Mouse (Mus musculus) C2C12 (cell line): ENCODE measurements around the gene Agpat1. TPM values are rescaled to one million over a fixed set of nuclear protein-coding genes. Genes with fewer than 3 reads are reported as not detected.

Experiments
- H3K27me3 ChIP-seq: one replicate; pipeline ENCODE4 v1.6.1; 2011; ENCODE audit not compliant: control insufficient read depth, insufficient read depth, insufficient read length
- H3K36me3 ChIP-seq: one replicate; pipeline ENCODE4 v1.6.1; 2011; ENCODE audit not compliant: control insufficient read depth, insufficient read depth
- H3K4me3 ChIP-seq: one replicate; pipeline ENCODE4 v1.5.1; 2011; ENCODE audit warnings: mild to moderate bottlenecking, control low read depth; ENCODE audit not compliant: poor library complexity, insufficient read depth, severe bottlenecking
- H3K79me2 ChIP-seq: one replicate; pipeline ENCODE4 v1.6.1; 2011; ENCODE audit not compliant: control insufficient read depth, insufficient read depth
- H3K79me3 ChIP-seq: one replicate; pipeline ENCODE4 v1.6.1; 2011; ENCODE audit warnings: low read depth, control low read depth
- H3ac ChIP-seq: one replicate; pipeline ENCODE3; 2011; ENCODE audit warnings: low read depth; ENCODE audit not compliant: control insufficient read depth, insufficient read length
- CEBPB ChIP-seq: IDR thresholded peaks from one replicate; pipeline ENCODE4 v1.6.1; 2011; ENCODE audit warnings: low read depth, mild to moderate bottlenecking, control low read depth, moderate library complexity
- CTCF ChIP-seq: IDR thresholded peaks from one replicate; pipeline ENCODE4 v1.5.1; 2011; ENCODE audit not compliant: control insufficient read depth, insufficient read depth, insufficient read length
- FOSL1 ChIP-seq: IDR thresholded peaks from one replicate; pipeline ENCODE4 v1.8.0; 2011; ENCODE audit warnings: mild to moderate bottlenecking, low read length; ENCODE audit not compliant: poor library complexity, insufficient read depth, severe bottlenecking
- MAX ChIP-seq: IDR thresholded peaks from one replicate; pipeline ENCODE4 v1.6.1; 2011; ENCODE audit warnings: mild to moderate bottlenecking, control low read depth
- MYOD1 ChIP-seq: IDR thresholded peaks from one replicate; pipeline ENCODE4 v1.6.1; 2011; ENCODE audit warnings: low read depth; ENCODE audit not compliant: control insufficient read depth, insufficient read length
- MYOG ChIP-seq: IDR thresholded peaks from one replicate; pipeline ENCODE4 v1.6.1; 2011; ENCODE audit not compliant: control insufficient read depth, insufficient read length; ENCODE audit errors: extremely low read depth
- USF1 ChIP-seq: IDR thresholded peaks from one replicate; pipeline ENCODE4 v1.6.1; 2011; ENCODE audit warnings: low read depth, mild to moderate bottlenecking, control low read depth, moderate library complexity
- polyA plus RNA-seq: library from polyadenylated mRNA; unstranded; fragments of >200 nt; fragmentation: generic; extraction: Trizol; gene quantifications from one replicate; pipeline ENCODE4 v1.2.1, GENCODE M21; 2012; ENCODE audit warnings: missing spikeins

The Agpat1 gene
- polyA plus RNA-seq, 1 experiment, result 73.9 TPM

- peaks cover 48% of the 10 kb centered on the region for H3K27me3 ChIP-seq
- TF ChIP-seq FOSL1 (no peak), USF1 (no peak), CTCF (no peak), MYOD1 (no peak), MYOG (no peak), MAX (no peak), CEBPB (no peak)
- H3K36me3 ChIP-seq, result no peaks in the 10 kb centered on the region
- H3K79me2 ChIP-seq, result no peaks in the 10 kb centered on the region
- H3K4me3 ChIP-seq, result no peak overlapping the region
- H3K79me3 ChIP-seq, result no peaks in the 10 kb centered on the region
- H3ac ChIP-seq, result no peak overlapping the region
Measured at GRCm38 (mm10) chr17:34567311-34567710, 36.8 kb upstream of the Agpat1 start.

- no peak overlapping the region for H3K4me3 ChIP-seq
- TF ChIP-seq MYOG, result no peak
- TF ChIP-seq USF1, result no peak
- no peak for TF ChIP-seq MAX
- H3K79me3 ChIP-seq, result no peaks in the 10 kb centered on the region
- peaks cover 48% of the 10 kb centered on the region for H3K27me3 ChIP-seq
- no peaks in the 10 kb centered on the region for H3K79me2 ChIP-seq
- no peaks in the 10 kb centered on the region for H3K36me3 ChIP-seq
- H3ac ChIP-seq, result no peak overlapping the region
Measured at GRCm38 (mm10) chr17:34568421-34568820, 35.6 kb upstream of the Agpat1 start.

- no peak for TF ChIP-seq USF1
- TF ChIP-seq MAX, result no peak
- TF ChIP-seq FOSL1, result no peak
- TF ChIP-seq CTCF, result no peak
- TF ChIP-seq MYOG, result no peak
- TF ChIP-seq CEBPB, result no peak
- no peak for TF ChIP-seq MYOD1
- Histone ChIP-seq H3K4me3 (no peak overlapping the region), H3K79me2 (no peaks in the 10 kb centered on the region), H3K79me3 (no peaks in the 10 kb centered on the region), H3K36me3 (no peaks in the 10 kb centered on the region), H3ac (no peak overlapping the region), H3K27me3 (peaks cover 44% of the 10 kb centered on the region)
Measured at GRCm38 (mm10) chr17:34569919-34570318, 34.1 kb upstream of the Agpat1 start.

DNA sequence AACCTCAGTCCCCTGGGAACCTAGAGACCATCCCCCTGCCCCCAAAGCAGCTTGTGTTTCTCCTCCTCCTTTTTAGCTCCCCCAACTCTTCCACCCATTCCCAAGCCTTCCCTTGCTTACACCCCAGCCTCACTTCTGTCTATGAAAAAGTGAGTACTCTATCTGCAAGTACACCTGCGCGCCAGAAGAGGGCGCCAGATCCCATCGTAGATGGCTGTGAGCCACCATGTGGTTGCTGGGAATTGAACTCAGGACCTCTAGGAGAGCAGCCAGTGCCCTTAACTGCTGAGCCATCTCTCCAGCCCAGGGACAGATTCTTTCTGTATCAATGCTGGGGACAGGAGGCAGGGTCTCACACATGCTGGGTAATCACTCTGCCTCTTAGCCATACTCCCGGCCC is 32.2 kb upstream of the Agpat1 start:
- no peaks in the 10 kb centered on the region for H3K36me3 ChIP-seq
- no peaks in the 10 kb centered on the region for H3K79me3 ChIP-seq
- peaks cover 35% of the 10 kb centered on the region for H3K27me3 ChIP-seq
- H3K79me2 ChIP-seq, result no peaks in the 10 kb centered on the region
- TF ChIP-seq CTCF, result no peak
- no peak for TF ChIP-seq MYOG
- TF ChIP-seq MAX, result no peak
- no peak for TF ChIP-seq CEBPB
- no peak for TF ChIP-seq MYOD1
- no peak for TF ChIP-seq FOSL1
- TF ChIP-seq USF1, result no peak
- no peak overlapping the region for H3K4me3 ChIP-seq
- no peak overlapping the region for H3ac ChIP-seq

GRCm38 (mm10) chr17:34572361-34572760 is 31.7 kb upstream of the Agpat1 start:
- H3K79me3 ChIP-seq, result no peaks in the 10 kb centered on the region
- H3K27me3 ChIP-seq, result peaks cover 30% of the 10 kb centered on the region
- H3ac ChIP-seq, result no peak overlapping the region
- TF ChIP-seq USF1, result no peak
- TF ChIP-seq CEBPB, result no peak
- no peak for TF ChIP-seq MYOG
- no peak for TF ChIP-seq CTCF
- TF ChIP-seq FOSL1, result no peak
- TF ChIP-seq MAX, result no peak
- TF ChIP-seq MYOD1, result no peak
- no peak overlapping the region for H3K4me3 ChIP-seq
- no peaks in the 10 kb centered on the region for H3K79me2 ChIP-seq
- no peaks in the 10 kb centered on the region for H3K36me3 ChIP-seq

GRCm38 (mm10) chr17:34576577-34576976 is 27.5 kb upstream of the Agpat1 start:
- Histone ChIP-seq H3K27me3 (peaks cover 41% of the 10 kb centered on the region), H3K79me3 (no peaks in the 10 kb centered on the region), H3ac (no peak overlapping the region), H3K79me2 (no peaks in the 10 kb centered on the region), H3K36me3 (no peaks in the 10 kb centered on the region), H3K4me3 (no peak overlapping the region)
- TF ChIP-seq USF1, result no peak

GRCm38 (mm10) chr17:34578070-34578469 is 26.0 kb upstream of the Agpat1 start:
- no peaks in the 10 kb centered on the region for H3K79me2 ChIP-seq
- H3K79me3 ChIP-seq, result no peaks in the 10 kb centered on the region
- no peaks in the 10 kb centered on the region for H3K36me3 ChIP-seq
- peaks cover 50% of the 10 kb centered on the region for H3K27me3 ChIP-seq
- no peak overlapping the region for H3K4me3 ChIP-seq
- TF ChIP-seq CTCF, result no peak
- TF ChIP-seq FOSL1, result no peak
- no peak for TF ChIP-seq MYOD1
- no peak for TF ChIP-seq MAX
- TF ChIP-seq USF1, result no peak
- no peak for TF ChIP-seq CEBPB
- TF ChIP-seq MYOG, result no peak
- H3ac ChIP-seq, result no peak overlapping the region
